Mouse (Mus musculus): ENCODE results near the gene Ndel1.

DNA sequence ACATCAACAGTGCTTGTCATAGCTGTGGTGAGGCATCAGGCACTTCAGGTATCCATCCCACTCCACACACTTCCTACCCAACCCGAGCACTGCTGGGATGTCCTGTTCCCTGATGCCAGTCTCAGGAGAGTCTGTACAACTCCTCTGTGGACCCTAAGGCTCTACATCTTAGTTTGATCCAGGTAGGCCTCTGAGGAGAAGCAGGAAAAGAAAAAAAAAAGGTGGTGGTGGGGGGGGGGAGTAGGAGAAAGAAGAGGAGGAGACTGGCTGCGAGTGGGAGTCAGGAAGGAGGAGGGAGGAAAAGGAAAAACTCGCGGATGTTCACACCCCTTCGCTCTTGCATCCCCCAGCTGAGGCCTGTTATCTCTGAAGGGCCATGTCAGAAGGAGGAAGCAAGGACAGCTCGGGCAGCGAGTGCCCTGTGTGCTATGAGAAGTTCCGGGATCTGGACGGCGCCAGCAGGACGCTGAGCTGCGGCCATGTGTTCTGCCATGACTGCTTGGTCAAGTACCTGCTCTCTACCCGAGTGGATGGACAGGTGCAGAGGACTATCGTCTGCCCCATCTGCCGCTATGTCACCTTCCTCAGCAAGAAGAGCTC, 20.7 kb upstream of the Ndel1 start:
- TF ChIP-seq TAL1 (conservative IDR thresholded peaks at IDR 0.05; ENCODE audit: low read depth, low read length) = no peak
- TF ChIP-seq CTCF (IDR thresholded peaks at IDR 0.05; ENCODE audit: low read depth, low read length) = no peak
- no peak for TF ChIP-seq POLR2AphosphoS5 (IDR thresholded peaks at IDR 0.05; ENCODE audit: insufficient replicate concordance, low read depth, low read length)
- no peak for TF ChIP-seq GATA1 (IDR thresholded peaks at IDR 0.05; ENCODE audit: borderline replicate concordance, low read length)
